Mouse (Mus musculus): ENCODE measurements around the gene Arl6ip4. TPM values are rescaled to one million over a fixed set of nuclear protein-coding genes. Genes with fewer than 3 reads are reported as not detected.

Arl6ip4 gene
- polyA plus RNA-seq, 1 experiment from 2014 or later, result 74.6 TPM

- Histone ChIP-seq H3K36me3 (ENCODE audit: control insufficient read depth, insufficient read depth, low read length) (no peaks in the 10 kb centered on the region; the same call in 1 of the 2 replicates), H3K27ac (ENCODE audit: low read depth, low read length) (peak overlapping the region; percentile 3; the same call in 1 of the 2 replicates), H3K4me3 (ENCODE audit: low read depth, low read length) (no peak overlapping the region), H3K4me1 (ENCODE audit: control insufficient read depth, insufficient read depth, low read length) (peaks cover 64% of the 10 kb centered on the region), H3K9me3 (replicated peaks; ENCODE audit: control insufficient read depth, low read length) (no peaks in the 10 kb centered on the region), H3K27me3 (ENCODE audit: control insufficient read depth, insufficient read depth, low read length) (no peaks in the 10 kb centered on the region), H3K9ac (ENCODE audit: low read depth, low read length) (no peak overlapping the region), H3K4me2 (no peak overlapping the region)
- ATAC-seq (replicated peaks; ENCODE audit: insufficient number of reproducible peaks, low FRiP score, low TSS enrichment), result no peak
Observed at GRCm38 (mm10) chr5:124166741-124167140, 50.9 kb downstream of the Arl6ip4 start.

GRCm38 (mm10) chr5:124167621-124168020 lies 51.7 kb downstream of the Arl6ip4 start:
- Histone ChIP-seq H3K9me3 (replicated peaks; ENCODE audit: control insufficient read depth, low read length) (no peaks in the 10 kb centered on the region), H3K36me3 (ENCODE audit: control insufficient read depth, insufficient read depth, low read length) (no peaks in the 10 kb centered on the region; the same call in 1 of the 2 replicates), H3K4me1 (ENCODE audit: control insufficient read depth, insufficient read depth, low read length) (peaks cover 63% of the 10 kb centered on the region), H3K27ac (ENCODE audit: low read depth, low read length) (peak overlapping the region; percentile 5; the same call in 1 of the 2 replicates), H3K27me3 (ENCODE audit: control insufficient read depth, insufficient read depth, low read length) (no peaks in the 10 kb centered on the region), H3K4me2 (no peak overlapping the region), H3K4me3 (ENCODE audit: low read depth, low read length) (no peak overlapping the region), H3K9ac (ENCODE audit: low read depth, low read length) (peak overlapping the region; percentile 43; the same call in 1 of the 2 replicates)
- ATAC-seq (replicated peaks; ENCODE audit: insufficient number of reproducible peaks, low FRiP score, low TSS enrichment), result no peak
- WGBS (ENCODE audit: insufficient replicate concordance), result 54% methylated on average over 10 of the region's 10 CpGs

Other genes with a start within 250 kb of the Arl6ip4 start
- gene Hcar1, start 236.1 kb upstream of the Arl6ip4 start, polyA plus RNA-seq (2014; fragmentation: Nextera tagmentation; extraction: Ambion mirVana), result 0.06 TPM in 1 of 2 replicates, not detected in the other
- 104 and 110 TPM in 2 replicates for gene Denr, start 208.9 kb upstream of the Arl6ip4 start, polyA plus RNA-seq (2014; fragmentation: Nextera tagmentation; extraction: Ambion mirVana)
- 0.93 and 1.2 TPM in 2 replicates for gene Gm43518, start 188.7 kb upstream of the Arl6ip4 start, polyA plus RNA-seq (2014; fragmentation: Nextera tagmentation; extraction: Ambion mirVana)
- 6.0 and 6.4 TPM in 2 replicates for gene Ccdc62, start 185.4 kb upstream of the Arl6ip4 start, polyA plus RNA-seq (2014; fragmentation: Nextera tagmentation; extraction: Ambion mirVana)
- gene Hip1r, start 142.5 kb upstream of the Arl6ip4 start, polyA plus RNA-seq (2014; fragmentation: Nextera tagmentation; extraction: Ambion mirVana), result 2.7 and 2.9 TPM in 2 replicates
- gene Vps37b, start 83.8 kb upstream of the Arl6ip4 start, polyA plus RNA-seq (2014; fragmentation: Nextera tagmentation; extraction: Ambion mirVana), result 43.3 and 48.2 TPM in 2 replicates
- gene Abcb9, start 20.3 kb upstream of the Arl6ip4 start, polyA plus RNA-seq (2014; fragmentation: Nextera tagmentation; extraction: Ambion mirVana), result 1.1 and 1.4 TPM in 2 replicates
- gene Ogfod2, start 3.8 kb upstream of the Arl6ip4 start, polyA plus RNA-seq (2014; fragmentation: Nextera tagmentation; extraction: Ambion mirVana), result 13.6 and 14.8 TPM in 2 replicates
- 7.0 and 7.8 TPM in 2 replicates for gene Pitpnm2, start 133.7 kb downstream of the Arl6ip4 start, polyA plus RNA-seq (2014; fragmentation: Nextera tagmentation; extraction: Ambion mirVana)
- 11.5 and 15.5 TPM in 2 replicates for gene Mphosph9, start 211.9 kb downstream of the Arl6ip4 start, polyA plus RNA-seq (2014; fragmentation: Nextera tagmentation; extraction: Ambion mirVana)
- gene 2810006K23Rik, start 212.0 kb downstream of the Arl6ip4 start, polyA plus RNA-seq (2014; fragmentation: Nextera tagmentation; extraction: Ambion mirVana), result 14.8 and 19.1 TPM in 2 replicates
- 94.3 and 96.8 TPM in 2 replicates for gene Cdk2ap1, start 247.0 kb downstream of the Arl6ip4 start, polyA plus RNA-seq (2014; fragmentation: Nextera tagmentation; extraction: Ambion mirVana)